Mouse (Mus musculus) thymus, adult 18-20 months (tissue): ENCODE results near the gene Sh3bgrl3.
"Not testable (repeated sequence)": the region's sequence is repeated elsewhere in the genome, so short reads cannot be mapped to it uniquely, and the experiment has no call there.

Experiments
- DNase-seq, 2 experiments: peaks; one replicate each; pipeline ENCODE4 v3.0.0; 2022; ENCODE audit warnings: mixed read lengths in 2 of 2

Gene Sh3bgrl3

GRCm38 (mm10) chr4:134128221-134128982, at the start of gene Sh3bgrl3:
TSS of gene Sh3bgrl3 (minus strand) at chr4:134128789.
- peak; percentile 90 to 91 for DNase-seq

GRCm38 (mm10) chr4:134172391-134172790, 43.8 kb upstream of the Sh3bgrl3 start:
- DNase-seq: no peak

GRCm38 (mm10) chr4:134166906-134167305, 38.3 kb upstream of the Sh3bgrl3 start:
- no peak for DNase-seq

- peak; percentile 30 to 61 for DNase-seq
Measured at GRCm38 (mm10) chr4:134165548-134166465, 37.2 kb upstream of the Sh3bgrl3 start.

GRCm38 (mm10) chr4:134165024-134165423, 36.4 kb upstream of the Sh3bgrl3 start:
- DNase-seq: no peak

GRCm38 (mm10) chr4:134164591-134164990, 36.0 kb upstream of the Sh3bgrl3 start:
- no peak for DNase-seq

- DNase-seq: peak in 1 of 2 experiments; percentile 22
Measured at GRCm38 (mm10) chr4:134160071-134160470, 31.5 kb upstream of the Sh3bgrl3 start.

- DNase-seq: no peak
Measured at GRCm38 (mm10) chr4:134158774-134159173, 30.2 kb upstream of the Sh3bgrl3 start.

- no peak for DNase-seq
Measured at GRCm38 (mm10) chr4:134157558-134157957, 29.0 kb upstream of the Sh3bgrl3 start.

- DNase-seq: no peak
Measured at GRCm38 (mm10) chr4:134156744-134157143, 28.2 kb upstream of the Sh3bgrl3 start.

- no peak for DNase-seq
Measured at GRCm38 (mm10) chr4:134155961-134156465, 27.4 kb upstream of the Sh3bgrl3 start.

- no peak for DNase-seq
Measured at GRCm38 (mm10) chr4:134155531-134155930, 26.9 kb upstream of the Sh3bgrl3 start.

- DNase-seq: no peak
Measured at GRCm38 (mm10) chr4:134154354-134154753, 25.8 kb upstream of the Sh3bgrl3 start.

GRCm38 (mm10) chr4:134153656-134154055, 25.1 kb upstream of the Sh3bgrl3 start:
- DNase-seq: no peak

GRCm38 (mm10) chr4:134152112-134152511, 23.5 kb upstream of the Sh3bgrl3 start:
- no peak for DNase-seq

- no peak for DNase-seq
Measured at GRCm38 (mm10) chr4:134149389-134149788, 20.8 kb upstream of the Sh3bgrl3 start.

GRCm38 (mm10) chr4:134144297-134144696, 15.7 kb upstream of the Sh3bgrl3 start:
- DNase-seq: not testable (repeated sequence)

- no peak for DNase-seq
Measured at GRCm38 (mm10) chr4:134138857-134139256, 10.3 kb upstream of the Sh3bgrl3 start.

- DNase-seq: no peak
Measured at GRCm38 (mm10) chr4:134136280-134136926, 7.8 kb upstream of the Sh3bgrl3 start.

- DNase-seq: no peak
Measured at GRCm38 (mm10) chr4:134132519-134133095, 4.0 kb upstream of the Sh3bgrl3 start.

GRCm38 (mm10) chr4:134132117-134132516, 3.5 kb upstream of the Sh3bgrl3 start:
- DNase-seq: no peak

- peak in 1 of 2 experiments; percentile 36 for DNase-seq
Measured at GRCm38 (mm10) chr4:134129482-134129881, 893 bp upstream of the Sh3bgrl3 start.
